Mouse (Mus musculus) hindbrain, embryonic 14.5 days (tissue): ENCODE measurements at regions not wholly inside any gene's neighbourhood (a gene's known extent, or its start where the extent isn't known, plus 50 kb on each side); places are given as distances from the start of the nearest gene placed in this dataset.

Experiments
- ATAC-seq: fragments of 200-750 bp; cut with Nextera tagmentation; 2 replicates; pipeline ENCODE4 v1.8.0; 2017; ENCODE audit warnings: moderate number of reproducible peaks, mild to moderate bottlenecking, moderate TSS enrichment, moderate library complexity; ENCODE audit not compliant: low FRiP score
- DNase-seq: peaks from one replicate; pipeline ENCODE4 v3.0.0-alpha.2; 2015; ENCODE audit warnings: low spot score
- H3K27ac ChIP-seq: fragments of 300-500 bp; sonication (generic); 2 replicates; pipeline ENCODE4 v1.5.1; 2014; ENCODE audit warnings: mild to moderate bottlenecking, moderate library complexity
- H3K27me3 ChIP-seq: fragments of 300-500 bp; sonication (generic); 2 replicates; pipeline ENCODE4 v1.6.1; 2014; ENCODE audit warnings: mild to moderate bottlenecking, low read length, mixed read lengths; ENCODE audit not compliant: control insufficient read depth, insufficient read depth
- H3K36me3 ChIP-seq: fragments of 300-500 bp; sonication (generic); replicated peaks from 2 replicates; pipeline ENCODE4 v1.6.1; 2014; ENCODE audit not compliant: control insufficient read depth, insufficient read depth
- H3K4me1 ChIP-seq: fragments of 300-500 bp; sonication (generic); replicated peaks from 2 replicates; pipeline ENCODE4 v1.6.1; 2014; ENCODE audit warnings: antibody characterized with exemption, low read length, mixed read lengths; ENCODE audit not compliant: control insufficient read depth, insufficient read depth
- H3K4me2 ChIP-seq: fragments of 300-500 bp; sonication (generic); replicated peaks from 2 replicates; pipeline ENCODE4 v1.6.1; 2014; ENCODE audit warnings: mild to moderate bottlenecking, moderate library complexity
- H3K4me3 ChIP-seq: fragments of 300-500 bp; sonication (generic); replicated peaks from 2 replicates; pipeline ENCODE4 v1.5.1; 2014; ENCODE audit warnings: mild to moderate bottlenecking, low read length
- H3K9ac ChIP-seq: fragments of 300-500 bp; sonication (generic); 2 replicates; pipeline ENCODE4 v1.6.1; 2014
- H3K9me3 ChIP-seq: fragments of 300-500 bp; sonication (generic); 2 replicates; pipeline ENCODE4 v1.6.1; 2016; ENCODE audit warnings: low read length; ENCODE audit not compliant: control insufficient read depth
- WGBS: fragments of 180-500 bp; shearing (Covaris S2); extraction: QIAGEN DNeasy Blood & Tissue Kit; methylation state at CpG from one replicate; pipeline ENCODE4 v1.1.7; 2014; 5-methylcytosine and 5-hydroxymethylcytosine counted together

DNA sequence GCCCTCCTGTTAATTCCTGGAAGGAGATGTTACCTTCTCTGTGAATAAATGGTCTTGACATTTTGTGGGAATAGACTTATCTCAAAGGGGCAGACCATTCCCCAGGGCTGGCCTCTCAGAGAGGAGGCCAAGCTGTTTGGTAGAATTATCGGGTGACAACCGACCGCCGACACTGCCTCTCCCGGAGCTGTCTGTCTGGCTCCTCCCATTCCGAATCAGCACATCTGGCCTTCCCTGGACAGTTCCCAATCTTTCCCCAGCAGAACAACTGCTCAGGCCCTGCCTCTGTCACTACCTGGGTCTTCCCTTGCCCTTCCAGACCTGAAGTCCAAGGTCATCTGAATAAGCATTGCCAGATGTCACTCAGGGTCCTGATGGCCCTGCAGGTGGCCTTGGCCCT, 246.8 kb upstream of the Sdk2 start:
- H3K27me3 ChIP-seq, result peaks cover 4% of the 10 kb centered on the region; the same call in 1 of the 2 replicates
- H3K4me2 ChIP-seq, result no peak overlapping the region
- DNase-seq (no peak), ATAC-seq (no peak)
- H3K4me1 ChIP-seq, result peaks cover 8% of the 10 kb centered on the region; the same call in 1 of the 2 replicates
- no peaks in the 10 kb centered on the region for H3K9me3 ChIP-seq
- no peak overlapping the region for H3K27ac ChIP-seq
- WGBS, result 35% methylated on average over 6 of the region's 6 CpGs
- H3K9ac ChIP-seq, result no peak overlapping the region
- no peak overlapping the region for H3K4me3 ChIP-seq
- no peaks in the 10 kb centered on the region for H3K36me3 ChIP-seq

DNA sequence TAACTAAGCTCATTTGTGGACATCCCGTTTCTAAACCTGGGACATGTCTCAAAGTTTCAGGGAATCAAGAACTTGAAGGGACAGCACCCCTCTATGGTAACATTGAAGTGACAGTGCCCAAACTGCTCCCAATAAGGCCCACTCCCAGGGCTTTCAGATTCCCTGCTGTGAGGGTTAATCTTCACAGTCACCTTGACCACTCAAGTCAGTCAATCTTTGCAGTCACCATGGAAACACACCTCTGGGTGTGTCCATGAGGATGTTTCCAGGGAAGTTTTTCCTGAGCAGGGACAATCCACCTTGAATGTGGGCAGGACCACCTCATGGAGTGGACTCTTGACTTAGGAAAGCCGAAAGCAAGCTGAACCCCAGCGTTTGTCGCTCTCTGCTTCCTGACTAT, 244.8 kb upstream of the Sdk2 start:
- H3K27ac ChIP-seq, result no peak overlapping the region
- H3K9me3 ChIP-seq, result no peaks in the 10 kb centered on the region
- H3K4me2 ChIP-seq, result no peak overlapping the region
- H3K4me3 ChIP-seq, result no peak overlapping the region
- no peak for ATAC-seq
- no peak overlapping the region for H3K9ac ChIP-seq
- H3K4me1 ChIP-seq, result peaks cover 8% of the 10 kb centered on the region; the same call in 1 of the 2 replicates
- peaks cover 4% of the 10 kb centered on the region; the same call in 1 of the 2 replicates for H3K27me3 ChIP-seq
- DNase-seq, result no peak
- 84% methylated on average over 4 of the region's 4 CpGs for WGBS
- H3K36me3 ChIP-seq, result no peaks in the 10 kb centered on the region

DNA sequence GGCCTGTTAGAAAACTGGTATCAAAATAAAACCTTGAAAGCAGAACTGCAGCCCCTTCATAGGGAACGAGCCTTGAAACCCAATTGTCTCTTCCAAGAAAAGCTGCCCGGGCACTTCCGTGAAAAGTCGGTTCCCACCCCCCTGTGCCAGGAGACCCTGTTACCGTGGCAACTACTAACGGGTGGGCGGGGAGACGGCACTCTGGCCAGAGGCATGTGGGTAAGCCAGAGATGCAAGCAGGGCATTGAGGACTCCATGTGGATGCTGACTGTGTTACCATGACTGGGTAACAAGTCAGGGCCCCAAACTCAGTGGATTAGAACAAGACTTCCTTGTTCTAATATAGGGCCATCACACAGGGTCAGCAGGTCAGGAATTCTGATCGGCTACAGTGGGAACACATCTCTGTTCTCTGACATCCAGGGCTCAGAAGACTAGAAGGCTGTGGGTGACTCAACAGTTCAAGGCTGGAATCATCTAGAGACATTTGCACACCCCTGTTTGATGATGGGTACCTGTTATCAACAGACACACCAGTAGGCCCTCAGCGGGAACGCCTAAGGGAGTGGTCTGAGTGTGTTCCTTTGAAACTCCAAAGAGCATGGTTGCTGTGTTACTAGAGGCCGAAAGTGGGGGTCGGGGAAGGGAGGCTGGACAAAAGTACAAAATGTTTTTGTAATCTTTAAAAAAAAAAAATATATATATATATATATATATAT, 236.9 kb upstream of the Sdk2 start:
- peak; percentile 84; the same call in 1 of the 2 replicates for ATAC-seq
- WGBS, result 37% methylated on average over 13 of the region's 13 CpGs
- Histone ChIP-seq H3K4me2 (no peak overlapping the region), H3K27ac (peak overlapping the region; percentile 18; the same call in 1 of the 2 replicates), H3K9me3 (no peaks in the 10 kb centered on the region), H3K36me3 (no peaks in the 10 kb centered on the region), H3K4me1 (peaks cover 18% of the 10 kb centered on the region), H3K27me3 (no peaks in the 10 kb centered on the region), H3K9ac (no peak overlapping the region), H3K4me3 (no peak overlapping the region)
- peak; percentile 63 for DNase-seq

DNA sequence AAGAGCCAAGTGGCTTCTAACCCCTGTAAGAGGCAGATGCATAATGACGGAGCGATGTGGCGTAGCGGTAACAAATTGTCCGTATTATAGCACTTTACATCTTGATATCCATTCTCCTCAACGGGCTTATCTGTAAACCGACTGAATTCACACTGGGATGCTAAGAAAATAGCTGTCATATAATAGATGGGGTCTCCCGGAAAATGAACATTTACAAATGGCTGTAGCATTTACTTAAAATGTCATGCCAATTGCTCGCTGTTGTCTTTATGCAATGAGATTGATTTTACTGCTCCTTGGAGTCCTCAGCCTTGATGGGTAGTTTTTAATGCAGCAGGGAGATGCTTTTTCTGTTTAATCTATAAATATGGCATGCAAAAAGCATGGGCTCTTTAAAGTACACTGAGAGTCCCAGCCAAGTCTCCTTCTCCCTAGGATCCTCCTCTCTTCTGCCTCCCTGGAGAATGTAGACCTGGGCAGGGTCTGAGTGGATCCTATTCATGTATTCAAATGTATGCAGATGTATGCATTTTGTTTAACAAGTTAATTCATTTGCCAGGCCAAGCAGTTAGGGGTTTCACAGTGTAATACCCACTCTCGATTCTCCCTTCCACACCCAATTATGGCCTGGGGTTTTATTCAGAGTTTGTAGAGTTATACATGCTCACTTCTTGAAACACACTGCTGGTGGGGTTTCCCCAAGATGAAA, 233.9 kb upstream of the Sdk2 start:
- ATAC-seq (no peak), DNase-seq (no peak)
- H3K27me3 ChIP-seq, result no peaks in the 10 kb centered on the region
- H3K4me1 ChIP-seq, result peaks cover 18% of the 10 kb centered on the region
- no peaks in the 10 kb centered on the region for H3K9me3 ChIP-seq
- H3K4me2 ChIP-seq, result no peak overlapping the region
- no peak overlapping the region for H3K9ac ChIP-seq
- 40% methylated on average over 10 of the region's 10 CpGs for WGBS
- peak overlapping the region; percentile 18; the same call in 1 of the 2 replicates for H3K27ac ChIP-seq
- no peaks in the 10 kb centered on the region for H3K36me3 ChIP-seq
- no peak overlapping the region for H3K4me3 ChIP-seq

DNA sequence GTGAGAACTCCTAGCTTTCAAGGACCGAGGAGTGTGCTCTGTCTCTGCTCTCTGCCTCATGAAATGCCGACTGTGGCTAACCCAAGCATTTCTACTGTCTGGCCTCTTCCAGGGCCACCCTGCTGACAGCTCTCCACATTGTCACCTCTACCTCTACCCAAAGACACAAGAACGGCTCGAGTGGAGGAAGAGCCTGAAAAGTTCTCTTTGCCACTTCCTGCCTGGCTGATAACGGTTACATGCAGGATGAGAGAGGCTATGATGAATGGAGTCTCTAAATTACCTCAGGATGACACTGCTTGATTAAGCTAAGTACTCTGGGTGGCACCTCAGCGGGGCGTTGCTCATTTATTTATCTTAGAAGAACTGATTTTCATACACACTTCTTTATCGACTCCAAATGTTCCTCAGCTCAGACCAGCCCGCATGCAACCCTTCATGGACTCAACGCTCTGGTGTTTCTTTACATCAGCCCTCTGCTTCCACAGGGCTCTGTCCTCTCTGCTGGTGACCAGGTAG, 230.0 kb upstream of the Sdk2 start:
- Histone ChIP-seq H3K4me3 (no peak overlapping the region), H3K27me3 (no peaks in the 10 kb centered on the region), H3K4me2 (no peak overlapping the region), H3K9ac (no peak overlapping the region), H3K36me3 (no peaks in the 10 kb centered on the region), H3K27ac (no peak overlapping the region), H3K4me1 (peaks cover 29% of the 10 kb centered on the region), H3K9me3 (no peaks in the 10 kb centered on the region)
- ATAC-seq, result no peak
- 85% methylated on average over 10 of the region's 10 CpGs for WGBS
- DNase-seq, result no peak

DNA sequence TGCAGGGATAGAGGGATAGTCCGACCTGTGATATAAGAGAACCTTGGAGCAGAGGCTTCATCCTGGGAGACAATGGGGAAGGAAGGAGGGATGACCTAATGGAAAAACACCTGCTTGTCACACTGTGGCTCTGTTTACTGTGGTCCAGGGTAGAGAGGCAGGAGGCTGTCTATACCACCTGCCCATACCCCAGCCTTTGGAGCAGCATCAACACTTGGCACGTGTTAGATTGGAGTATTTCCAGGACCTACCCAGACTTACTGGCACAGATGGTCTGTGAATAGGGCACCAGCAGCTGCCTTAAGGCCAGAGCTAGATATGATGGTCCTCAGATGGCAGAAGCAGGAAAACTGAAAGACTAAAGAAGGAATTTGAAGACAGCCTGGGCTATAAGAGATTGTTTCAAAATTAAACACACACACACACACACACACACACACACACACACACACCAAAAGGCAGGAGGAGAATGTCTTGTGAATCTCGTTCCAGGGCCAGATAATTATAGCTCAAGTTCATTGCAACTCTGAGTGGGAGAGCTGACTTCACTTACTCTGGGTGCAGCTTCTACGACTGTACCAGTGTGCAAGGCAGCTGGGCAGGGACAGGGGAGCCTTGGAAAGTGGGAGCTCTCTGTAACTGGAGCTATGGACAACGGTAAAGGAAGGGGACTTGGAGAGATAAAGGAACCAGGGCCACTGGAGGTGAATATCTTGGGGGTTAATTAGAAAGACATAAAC, 227.8 kb upstream of the Sdk2 start:
- peak; percentile 65 for DNase-seq
- ATAC-seq, result peak; percentile 71
- 55% methylated on average over 5 of the region's 5 CpGs for WGBS
- Histone ChIP-seq H3K27me3 (no peaks in the 10 kb centered on the region), H3K9ac (no peak overlapping the region), H3K4me3 (no peak overlapping the region), H3K4me1 (peaks cover 19% of the 10 kb centered on the region), H3K9me3 (no peaks in the 10 kb centered on the region), H3K36me3 (no peaks in the 10 kb centered on the region), H3K4me2 (no peak overlapping the region), H3K27ac (peak overlapping the region; percentile 14; the same call in 1 of the 2 replicates)

DNA sequence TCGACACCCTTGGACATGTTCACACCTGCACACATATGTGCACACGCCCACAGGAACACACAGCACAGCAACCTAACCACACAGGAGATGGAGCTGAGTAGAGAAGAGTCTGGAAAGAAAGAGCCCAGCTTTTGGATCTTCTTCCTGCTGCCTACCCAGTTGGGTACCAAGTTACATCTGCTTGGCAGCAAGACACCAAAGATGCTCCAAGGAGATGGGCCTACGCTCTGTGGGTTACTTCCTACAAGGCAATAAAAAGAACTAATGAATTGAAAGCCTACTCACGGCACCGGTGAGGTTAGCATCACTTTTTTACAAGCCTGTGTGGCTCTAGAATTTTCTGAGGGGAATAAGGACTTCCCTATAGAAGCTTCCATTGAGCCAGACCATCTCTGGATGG, 224.4 kb upstream of the Sdk2 start:
- H3K4me3 ChIP-seq, result no peak overlapping the region
- no peaks in the 10 kb centered on the region for H3K36me3 ChIP-seq
- ATAC-seq, result no peak
- H3K27ac ChIP-seq, result no peak overlapping the region
- H3K9ac ChIP-seq, result no peak overlapping the region
- no peaks in the 10 kb centered on the region for H3K9me3 ChIP-seq
- no peaks in the 10 kb centered on the region for H3K27me3 ChIP-seq
- no peak overlapping the region for H3K4me2 ChIP-seq
- 86% methylated on average over 5 of the region's 5 CpGs for WGBS
- peaks cover 19% of the 10 kb centered on the region for H3K4me1 ChIP-seq
- no peak for DNase-seq

DNA sequence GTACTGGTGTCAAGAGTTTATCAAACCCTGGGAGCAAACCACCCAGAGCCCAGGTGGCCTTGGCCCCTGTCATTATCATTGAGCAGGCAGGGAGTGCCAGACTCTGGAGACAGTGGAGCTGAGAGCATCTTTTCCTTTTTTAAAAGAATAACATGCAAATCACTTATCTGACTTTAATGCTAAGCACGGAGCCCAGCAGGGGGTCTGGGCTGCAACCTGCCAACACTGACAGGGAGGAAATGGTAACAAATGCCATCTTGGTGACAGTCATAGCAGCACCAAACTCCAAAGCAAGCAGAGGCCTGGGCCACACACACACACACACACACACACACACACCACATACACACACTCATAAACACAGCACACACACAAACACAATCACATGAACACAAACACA, 223.1 kb upstream of the Sdk2 start:
- Histone ChIP-seq H3K27me3 (no peaks in the 10 kb centered on the region), H3K9ac (no peak overlapping the region), H3K9me3 (no peaks in the 10 kb centered on the region), H3K4me1 (peaks cover 16% of the 10 kb centered on the region), H3K36me3 (no peaks in the 10 kb centered on the region), H3K4me3 (no peak overlapping the region), H3K4me2 (no peak overlapping the region), H3K27ac (0 out of 2 replicates have a peak overlapping the region, but pooled peaks have one; percentile 32)
- 57% methylated on average over 1 of the region's 1 CpGs for WGBS
- ATAC-seq (no peak), DNase-seq (no peak)
